Mouse (Mus musculus): ENCODE results near the gene Shc2.

The Shc2 gene

GRCm38 (mm10) chr10:79668771-79669575 lies 31.3 kb upstream of the Shc2 start, which contains the start of gene Tpgs1:
TSS of gene Tpgs1 (plus strand) at chr10:79669369.
- in situ Hi-C loops (cut with MseI, MboI): no loop called here

- in situ Hi-C loops (cut with MseI, MboI): no loop called here
Measured at GRCm38 (mm10) chr10:79668076-79668475, 30.4 kb upstream of the Shc2 start.

- in situ Hi-C loops (cut with MseI, MboI): no loop called here
Measured at GRCm38 (mm10) chr10:79666493-79666892, 28.8 kb upstream of the Shc2 start.

GRCm38 (mm10) chr10:79665051-79665450 lies 27.3 kb upstream of the Shc2 start:
- in situ Hi-C loops (cut with MseI, MboI): no loop called here

DNA sequence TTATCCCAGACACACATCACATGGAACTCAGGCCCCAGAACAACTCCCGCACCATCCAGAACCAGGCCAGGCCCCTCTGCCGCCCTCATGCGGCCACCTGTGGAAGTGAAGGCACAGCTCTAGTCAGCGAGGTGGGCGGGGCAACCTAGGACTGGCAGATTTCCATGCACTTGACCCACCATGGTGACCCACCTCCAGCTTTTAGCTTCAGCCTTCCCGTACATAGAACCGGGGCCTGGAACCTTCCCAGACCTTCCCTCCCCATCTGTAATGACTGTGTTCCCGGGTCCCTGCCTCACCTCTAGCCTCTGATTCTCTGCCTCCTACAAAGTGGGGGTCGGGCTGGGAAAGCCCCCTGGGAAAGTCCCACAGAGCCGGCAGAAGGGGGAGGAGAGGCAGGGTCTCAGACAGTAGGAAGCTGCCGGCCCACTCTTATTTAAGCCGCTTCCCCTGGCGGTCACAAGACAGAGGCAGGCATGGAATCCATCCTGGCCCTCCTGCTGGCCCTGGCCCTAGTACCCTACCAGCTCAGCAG lies 26.5 kb upstream of the Shc2 start, which contains the start of gene Madcam1:
TSS of gene Madcam1 (plus strand) at position 429 of the 535 bp plus-strand sequence.
- in situ Hi-C loops (cut with MseI, MboI): no loop called here

DNA sequence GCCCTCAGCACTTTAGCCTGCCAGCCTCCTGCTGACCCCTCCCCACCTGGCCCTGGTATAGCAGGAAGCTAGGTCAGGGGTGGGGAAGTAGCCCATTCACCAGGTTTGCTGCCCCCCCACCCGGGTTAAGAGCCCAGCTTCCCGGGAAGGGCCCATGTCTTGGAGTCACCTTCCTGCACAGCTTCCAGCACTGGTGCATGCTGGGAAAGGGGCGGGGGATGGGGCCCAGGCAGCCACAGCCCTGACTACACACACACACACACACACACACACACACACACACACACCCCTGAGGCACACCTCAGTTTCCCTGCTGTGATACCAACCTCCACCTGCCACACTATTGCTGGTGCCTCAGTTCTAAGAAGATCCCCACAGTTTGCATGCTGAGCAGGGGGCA lies 24.1 kb upstream of the Shc2 start:
- in situ Hi-C loops (cut with MseI, MboI): no loop called here

DNA sequence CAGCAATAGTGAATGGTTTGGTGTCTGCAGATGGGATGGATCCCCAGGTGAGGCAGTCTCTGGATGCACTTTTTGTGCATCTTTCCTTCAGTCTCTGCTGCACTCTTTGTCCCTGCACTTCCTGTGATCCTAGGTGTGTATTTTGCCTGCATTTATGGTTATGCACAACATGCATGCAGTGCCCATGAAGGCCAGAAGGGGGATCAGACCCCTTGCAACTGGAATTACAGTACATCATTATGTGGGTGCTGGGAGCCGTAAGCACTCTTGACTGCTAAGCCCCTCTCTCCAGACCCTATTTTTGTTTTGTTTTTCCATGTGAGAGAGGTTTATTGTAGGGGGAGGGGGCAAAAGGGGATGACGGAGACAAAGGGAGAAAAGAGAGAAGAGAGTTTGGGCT lies 22.6 kb upstream of the Shc2 start:
- in situ Hi-C loops (cut with MseI, MboI): no loop called here

GRCm38 (mm10) chr10:79658829-79659228 lies 21.1 kb upstream of the Shc2 start:
- in situ Hi-C loops (cut with MseI, MboI): no loop called here

DNA sequence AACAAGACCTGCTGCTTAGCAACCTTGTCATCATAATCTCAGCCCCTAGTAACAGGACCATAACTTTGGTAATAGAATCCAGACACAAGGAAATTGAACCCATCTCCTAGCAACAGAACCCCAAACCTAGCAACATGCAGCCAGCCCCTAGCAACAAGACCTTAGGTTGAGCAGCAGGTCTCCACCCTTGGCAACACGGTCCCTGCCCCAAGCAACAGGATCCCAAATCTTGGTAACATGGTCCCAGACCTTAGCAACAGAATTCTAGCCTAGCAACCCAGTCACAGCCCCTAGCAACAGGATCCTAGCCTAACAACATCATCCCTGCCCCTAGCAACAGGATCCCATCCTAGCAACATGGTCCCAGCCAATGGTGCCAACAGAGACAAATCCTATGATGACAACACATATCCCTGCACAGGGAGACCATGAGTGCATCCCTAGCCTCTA lies 17.3 kb upstream of the Shc2 start:
- in situ Hi-C loops (cut with MseI, MboI): loop anchor here in 1 of 2 experiments (5.0 kb wide), 1 partner anchor 58 kb away; no protein-coding TSS in a partner anchor

- in situ Hi-C loops (cut with MseI, MboI): loop anchor here in 1 of 2 experiments (5.0 kb wide), 1 partner anchor 55 kb away; no protein-coding TSS in a partner anchor
Measured at GRCm38 (mm10) chr10:79652789-79653188, 15.1 kb upstream of the Shc2 start.

DNA sequence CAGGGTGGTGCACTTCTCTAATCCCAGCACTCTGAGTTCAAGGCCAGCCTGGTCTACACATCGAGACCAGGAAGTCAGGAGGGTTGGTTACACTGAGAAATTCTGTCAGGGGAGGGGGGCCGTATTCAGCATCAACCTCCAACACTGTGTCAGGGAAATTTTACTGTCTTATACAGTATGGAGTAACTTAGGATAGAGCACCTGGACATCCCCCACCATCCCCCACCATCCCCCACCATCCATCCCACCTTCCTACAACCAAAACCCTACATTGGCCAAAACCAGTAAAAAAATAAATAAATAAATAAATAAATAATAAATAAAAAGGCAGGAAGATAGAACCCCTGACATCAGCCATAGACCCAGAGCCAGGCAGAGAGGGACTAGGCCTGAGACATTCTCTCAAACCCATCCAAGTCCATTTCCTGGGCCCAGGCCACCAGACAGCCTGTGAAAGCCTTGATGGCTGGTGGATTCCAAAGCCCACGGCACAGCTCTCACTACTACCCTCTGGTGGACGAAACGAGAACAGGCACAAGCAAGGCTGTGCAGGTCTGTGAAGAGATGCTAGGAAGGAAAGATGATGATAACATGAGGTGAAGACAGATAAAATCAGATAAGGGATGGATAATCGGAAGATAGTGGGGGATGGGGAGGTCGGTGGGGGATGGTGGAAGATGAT lies 11.5 kb upstream of the Shc2 start:
- in situ Hi-C loops (cut with MseI, MboI): loop anchor here in 1 of 2 experiments (5.0 kb wide), 1 partner anchor 52 kb away; no protein-coding TSS in a partner anchor

DNA sequence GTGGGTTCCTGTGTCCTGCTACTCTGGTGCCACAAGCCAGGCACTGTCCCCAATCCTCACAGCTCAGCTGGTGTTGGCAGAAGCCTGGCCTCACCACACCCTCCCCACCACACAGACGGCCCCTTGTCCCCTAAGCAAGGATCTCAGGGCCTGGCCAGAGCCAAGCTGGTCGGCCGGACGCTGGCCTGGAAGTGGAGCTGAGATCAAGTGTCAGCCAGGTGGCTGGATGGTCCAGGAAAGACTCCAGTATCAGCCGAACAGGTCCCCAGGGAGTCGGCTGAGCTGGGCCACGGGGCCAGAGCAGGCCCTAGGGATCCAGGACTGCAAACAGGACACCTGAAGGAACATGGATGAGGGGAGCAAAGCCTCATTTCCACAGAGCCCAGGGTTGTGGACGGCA lies 8.0 kb upstream of the Shc2 start, which contains the start of gene Odf3l2:
TSS of gene Odf3l2 (minus strand) at position 28 of the 400 bp plus-strand sequence.
- in situ Hi-C loops (cut with MseI, MboI): loop anchor here in 1 of 2 experiments (5.0 kb wide), 1 partner anchor 48 kb away; no protein-coding TSS in a partner anchor

DNA sequence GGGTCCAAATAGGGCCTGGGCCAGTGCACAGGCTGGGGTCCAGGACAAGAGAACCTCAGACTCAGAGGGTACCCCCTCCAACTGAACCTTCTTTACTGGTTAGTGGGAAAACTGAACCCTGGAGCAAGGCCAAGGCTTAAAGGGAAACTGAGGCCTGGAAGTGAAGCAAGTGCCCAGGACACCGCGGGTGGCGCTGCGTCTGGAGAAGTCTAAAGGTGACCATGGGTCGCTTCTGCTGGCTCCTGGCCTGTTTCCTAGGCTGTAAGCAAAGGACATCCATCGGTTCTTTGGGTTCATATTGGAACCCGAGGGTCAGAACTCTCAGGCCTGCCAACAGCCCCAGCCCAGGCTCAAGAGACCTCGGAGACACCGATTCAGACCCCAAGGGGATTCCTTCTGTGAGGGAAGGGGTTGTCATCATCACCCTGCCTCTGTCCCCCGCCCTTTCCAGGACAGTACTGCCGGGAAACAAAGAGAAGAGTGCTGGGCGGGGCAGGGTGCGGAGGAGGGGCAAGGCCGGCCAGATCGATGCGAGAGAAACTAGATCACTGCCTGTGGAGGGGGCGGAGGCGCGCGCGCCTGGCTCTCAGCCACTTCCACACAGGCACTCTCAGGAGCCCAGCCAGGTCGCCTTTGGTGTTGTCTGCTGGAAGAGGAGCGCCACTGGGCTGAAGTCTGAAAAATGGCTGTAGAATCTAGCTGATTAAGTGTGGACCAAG lies 927 bp upstream of the Shc2 start:
- in situ Hi-C loops (cut with MseI, MboI): no loop called here

- in situ Hi-C loops (cut with MseI, MboI): no loop called here
Measured at GRCm38 (mm10) chr10:79636287-79636686, 1.4 kb downstream of the Shc2 start.

DNA sequence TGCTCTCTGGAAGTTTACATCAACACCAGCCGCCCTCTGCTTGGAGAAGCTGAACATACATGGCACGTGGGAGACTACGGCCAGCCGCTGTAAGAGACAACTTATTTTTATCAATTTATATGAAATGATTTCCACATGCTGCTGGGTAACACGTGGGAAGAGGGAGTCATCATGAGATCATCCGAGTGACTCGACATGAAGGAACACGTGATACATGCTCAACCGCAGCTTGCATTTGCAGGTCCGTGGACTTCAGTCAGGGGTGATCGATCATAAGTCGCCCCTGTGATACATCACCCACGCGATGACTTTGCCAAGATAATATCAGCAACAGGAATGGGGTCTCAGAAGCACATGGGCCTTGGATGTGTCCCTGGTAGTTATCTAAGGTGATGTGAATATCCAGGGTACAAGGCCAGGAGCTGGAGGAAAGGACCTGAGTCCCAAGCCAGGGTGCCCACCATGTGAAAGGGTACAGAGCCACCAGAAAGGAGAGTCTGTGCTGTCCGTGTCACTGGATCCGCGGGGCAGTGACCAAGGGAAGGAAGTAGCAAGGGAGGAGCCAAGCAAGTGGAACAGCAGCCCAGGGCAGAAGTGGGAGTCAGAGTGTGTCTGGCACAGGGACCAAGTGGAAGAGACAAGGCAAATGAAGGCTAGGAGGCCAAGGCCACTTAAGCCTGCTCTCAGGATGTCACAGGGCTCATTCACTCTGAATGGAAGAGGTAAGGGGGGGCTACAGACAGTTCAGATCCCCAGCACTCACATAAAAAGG lies 4.5 kb downstream of the Shc2 start:
- in situ Hi-C loops (cut with MseI, MboI): no loop called here

- in situ Hi-C loops (cut with MseI, MboI): no loop called here
Measured at GRCm38 (mm10) chr10:79631432-79631831, 6.3 kb downstream of the Shc2 start.

DNA sequence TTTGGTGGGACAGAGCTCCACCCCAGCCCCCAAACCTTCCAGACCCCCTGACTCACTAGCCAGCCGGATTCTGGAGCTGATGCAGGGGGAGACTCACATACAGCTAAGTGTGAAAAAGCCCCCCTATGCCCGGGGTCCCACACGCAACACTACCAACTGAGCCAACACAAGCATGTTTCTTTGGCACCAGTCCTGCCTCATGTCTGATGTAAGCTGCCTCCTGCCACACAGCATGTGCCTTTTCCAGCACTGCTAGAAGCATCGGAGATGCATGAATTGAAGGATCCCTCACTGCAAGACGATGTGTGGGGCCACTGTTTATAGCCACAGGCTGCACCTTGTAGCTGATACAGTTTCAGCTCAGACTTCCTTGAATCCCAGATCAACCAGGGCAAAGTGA lies 9.3 kb downstream of the Shc2 start:
- in situ Hi-C loops (cut with MseI, MboI): no loop called here

DNA sequence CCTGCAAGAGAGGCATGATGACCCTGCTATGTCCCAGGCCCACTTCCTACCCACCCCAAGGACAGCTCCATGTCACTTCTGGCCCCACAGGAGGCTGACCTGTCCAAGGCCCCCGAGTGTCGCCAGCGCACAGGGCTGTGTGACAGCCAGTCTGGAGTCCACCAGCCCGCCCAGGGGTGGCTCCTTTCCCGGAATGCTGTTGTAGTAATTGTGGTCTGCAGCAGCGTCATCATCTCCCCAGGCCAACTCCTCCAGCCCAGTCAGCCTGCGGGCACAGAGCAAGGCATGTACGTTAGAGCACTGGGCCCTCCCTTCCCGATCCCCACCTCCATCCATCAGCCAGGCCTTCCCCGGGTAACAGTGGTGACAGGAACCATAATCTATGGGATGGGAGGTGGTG lies 11.6 kb downstream of the Shc2 start:
- in situ Hi-C loops (cut with MseI, MboI): no loop called here

DNA sequence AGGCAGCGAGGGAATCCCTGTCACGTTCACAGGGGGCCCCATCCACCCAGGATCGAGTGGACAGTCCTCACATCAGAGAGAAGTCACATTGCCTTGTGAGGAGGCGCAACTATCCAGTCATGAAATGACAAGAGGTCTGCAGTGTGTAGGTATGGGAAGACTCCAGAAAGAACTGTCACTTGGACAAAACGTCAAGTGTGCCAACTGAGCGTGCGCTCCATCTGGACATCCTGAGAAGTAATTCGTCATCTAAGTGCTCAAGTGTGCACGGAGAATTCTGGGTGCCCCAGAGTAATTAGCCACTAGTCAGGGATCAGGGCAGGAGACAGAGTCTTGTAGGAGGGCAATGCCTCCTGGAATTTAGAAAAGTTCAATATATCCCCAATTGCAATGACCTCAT lies 12.3 kb downstream of the Shc2 start:
- in situ Hi-C loops (cut with MseI, MboI): no loop called here

GRCm38 (mm10) chr10:79623950-79624349 lies 13.8 kb downstream of the Shc2 start:
- in situ Hi-C loops (cut with MseI, MboI): no loop called here

- in situ Hi-C loops (cut with MseI, MboI): no loop called here
Measured at GRCm38 (mm10) chr10:79616376-79616775, 21.3 kb downstream of the Shc2 start.
